Mouse (Mus musculus): ENCODE data around the gene Fam71e1. TPM values are rescaled to one million over a fixed set of nuclear protein-coding genes. Genes with fewer than 3 reads are reported as not detected.

Fam71e1 gene
- polyA plus RNA-seq, 1 experiment, result 9.5 TPM

GRCm38 (mm10) chr7:44495086-44495485 lies 1.3 kb upstream of the Fam71e1 start:
- 74% methylated on average over 7 of the region's 7 CpGs for WGBS
- no peak overlapping the region for H3K4me3 ChIP-seq (replicated peaks; ENCODE audit: extremely low read depth, low read depth, low read length)
- TF ChIP-seq POLR2A (IDR thresholded peaks at IDR 0.05; ENCODE audit: borderline replicate concordance, extremely low read depth, low read depth, low read length), result no peak
- no peak for TF ChIP-seq CTCF (IDR thresholded peaks at IDR 0.05; ENCODE audit: insufficient read depth, low read length)
- no peaks in the 10 kb centered on the region for H3K4me1 ChIP-seq (ENCODE audit: control insufficient read depth, insufficient read depth, low read length)
- DNase-seq, result no peak

- no peaks in the 10 kb centered on the region for H3K4me1 ChIP-seq (ENCODE audit: control insufficient read depth, insufficient read depth, low read length)
- H3K4me3 ChIP-seq (replicated peaks; ENCODE audit: extremely low read depth, low read depth, low read length), result peak overlapping the region; percentile 66
- TF ChIP-seq CTCF (IDR thresholded peaks at IDR 0.05; ENCODE audit: insufficient read depth, low read length), result no peak
- no peak for TF ChIP-seq POLR2A (IDR thresholded peaks at IDR 0.05; ENCODE audit: borderline replicate concordance, extremely low read depth, low read depth, low read length)
- WGBS, result 2% methylated on average over 26 of the region's 26 CpGs
- DNase-seq, result no peak
Measured at GRCm38 (mm10) chr7:44496771-44497109, 359 bp downstream of the Fam71e1 start.

- DNase-seq, result no peak
- WGBS, result 78% methylated on average over 10 of the region's 10 CpGs
- TF ChIP-seq POLR2A (IDR thresholded peaks at IDR 0.05; ENCODE audit: borderline replicate concordance, extremely low read depth, low read depth, low read length) (no peak), CTCF (IDR thresholded peaks at IDR 0.05; ENCODE audit: insufficient read depth, low read length) (no peak)
- Histone ChIP-seq H3K4me3 (replicated peaks; ENCODE audit: extremely low read depth, low read depth, low read length) (no peak overlapping the region), H3K4me1 (ENCODE audit: control insufficient read depth, insufficient read depth, low read length) (no peaks in the 10 kb centered on the region)
Measured at GRCm38 (mm10) chr7:44497361-44498055, 1.1 kb downstream of the Fam71e1 start.

- WGBS, result 54% methylated on average over 1 of the region's 1 CpGs
- Histone ChIP-seq H3K4me1 (ENCODE audit: control insufficient read depth, insufficient read depth, low read length) (no peaks in the 10 kb centered on the region), H3K4me3 (replicated peaks; ENCODE audit: extremely low read depth, low read depth, low read length) (no peak overlapping the region)
- DNase-seq, result no peak
- no peak for TF ChIP-seq CTCF (IDR thresholded peaks at IDR 0.05; ENCODE audit: insufficient read depth, low read length)
- no peak for TF ChIP-seq POLR2A (IDR thresholded peaks at IDR 0.05; ENCODE audit: borderline replicate concordance, extremely low read depth, low read depth, low read length)
Measured at GRCm38 (mm10) chr7:44498922-44499321, 2.5 kb downstream of the Fam71e1 start.

GRCm38 (mm10) chr7:44500046-44500445 lies 3.7 kb downstream of the Fam71e1 start:
- H3K4me3 ChIP-seq (replicated peaks; ENCODE audit: extremely low read depth, low read depth, low read length), result no peak overlapping the region
- TF ChIP-seq CTCF (IDR thresholded peaks at IDR 0.05; ENCODE audit: insufficient read depth, low read length) (no peak), POLR2A (IDR thresholded peaks at IDR 0.05; ENCODE audit: borderline replicate concordance, extremely low read depth, low read depth, low read length) (no peak)
- H3K4me1 ChIP-seq (ENCODE audit: control insufficient read depth, insufficient read depth, low read length), result no peaks in the 10 kb centered on the region
- DNase-seq, result no peak
- whole genome bisulfite sequencing, result 46% methylated on average over 20 of the region's 20 CpGs

GRCm38 (mm10) chr7:44501563-44502115 lies 5.3 kb downstream of the Fam71e1 start:
- TF ChIP-seq POLR2A (IDR thresholded peaks at IDR 0.05; ENCODE audit: borderline replicate concordance, extremely low read depth, low read depth, low read length), result no peak
- peak; percentile 85 for TF ChIP-seq CTCF (IDR thresholded peaks at IDR 0.05; ENCODE audit: insufficient read depth, low read length)
- DNase-seq, result peak; percentile 65
- H3K4me3 ChIP-seq (replicated peaks; ENCODE audit: extremely low read depth, low read depth, low read length), result no peak overlapping the region
- H3K4me1 ChIP-seq (ENCODE audit: control insufficient read depth, insufficient read depth, low read length), result no peaks in the 10 kb centered on the region
- 29% methylated on average over 5 of the region's 5 CpGs for WGBS

GRCm38 (mm10) chr7:44507491-44507890 lies 11.1 kb downstream of the Fam71e1 start:
- H3K4me3 ChIP-seq (replicated peaks; ENCODE audit: extremely low read depth, low read depth, low read length), result no peak overlapping the region
- TF ChIP-seq CTCF (IDR thresholded peaks at IDR 0.05; ENCODE audit: insufficient read depth, low read length) (no peak), POLR2A (IDR thresholded peaks at IDR 0.05; ENCODE audit: borderline replicate concordance, extremely low read depth, low read depth, low read length) (no peak)
- DNase-seq, result no peak
- H3K4me1 ChIP-seq (ENCODE audit: control insufficient read depth, insufficient read depth, low read length), result no peaks in the 10 kb centered on the region

- no peak for DNase-seq
- TF ChIP-seq CTCF (IDR thresholded peaks at IDR 0.05; ENCODE audit: insufficient read depth, low read length), result 0 out of 2 replicates have a peak, but pooled peaks have one; percentile 28
- no peak for TF ChIP-seq POLR2A (IDR thresholded peaks at IDR 0.05; ENCODE audit: borderline replicate concordance, extremely low read depth, low read depth, low read length)
- Histone ChIP-seq H3K4me1 (ENCODE audit: control insufficient read depth, insufficient read depth, low read length) (no peaks in the 10 kb centered on the region), H3K4me3 (replicated peaks; ENCODE audit: extremely low read depth, low read depth, low read length) (no peak overlapping the region)
- 68% methylated on average over 9 of the region's 9 CpGs for WGBS
Measured at GRCm38 (mm10) chr7:44519240-44519913, 23.0 kb downstream of the Fam71e1 start.

- no peak for TF ChIP-seq CTCF (IDR thresholded peaks at IDR 0.05; ENCODE audit: insufficient read depth, low read length)
- no peak for TF ChIP-seq POLR2A (IDR thresholded peaks at IDR 0.05; ENCODE audit: borderline replicate concordance, extremely low read depth, low read depth, low read length)
- no peak for DNase-seq
- WGBS, result 66% methylated on average over 3 of the region's 3 CpGs
- Histone ChIP-seq H3K4me1 (ENCODE audit: control insufficient read depth, insufficient read depth, low read length) (peaks cover 3% of the 10 kb centered on the region; the same call in 1 of the 2 replicates), H3K4me3 (replicated peaks; ENCODE audit: extremely low read depth, low read depth, low read length) (no peak overlapping the region)
Measured at GRCm38 (mm10) chr7:44520990-44521389, 24.6 kb downstream of the Fam71e1 start.
